Mouse (Mus musculus): Measurements from ENCODE around the gene Fbxl17. TPM values are rescaled to one million over a fixed set of nuclear protein-coding genes. Genes with fewer than 3 reads are reported as not detected.

Gene Fbxl17
- polyA plus RNA-seq, 1 experiment from 2014 or later = 6.8 TPM

DNA sequence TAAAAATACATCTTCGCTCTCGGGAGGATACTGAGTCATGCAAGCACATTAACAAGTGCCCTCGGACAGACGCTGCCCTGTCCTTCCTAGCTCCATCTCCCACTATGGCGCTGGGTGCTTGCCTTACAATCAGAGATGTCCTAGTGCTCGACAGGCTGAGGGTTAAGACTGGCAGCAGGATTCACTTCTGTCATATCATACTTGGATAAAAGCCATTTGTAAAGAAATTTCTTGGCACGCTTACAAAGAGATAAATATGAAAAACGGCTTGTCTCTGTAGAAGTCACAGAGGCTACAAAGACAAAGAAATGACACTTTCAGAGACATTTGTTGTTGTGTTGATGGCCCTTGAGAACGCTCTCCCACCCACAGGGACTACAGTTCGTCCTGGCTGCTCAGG, 412.6 kb downstream of the Fbxl17 start:
- Histone ChIP-seq H3K9me3 (ENCODE audit: control insufficient read depth, low read length) (no peaks in the 10 kb centered on the region), H3K9ac (ENCODE audit: low read length) (no peak overlapping the region), H3K27me3 (ENCODE audit: control insufficient read depth, insufficient read depth, low read length) (no peaks in the 10 kb centered on the region), H3K4me3 (ENCODE audit: low read depth, low read length) (no peak overlapping the region), H3K4me1 (ENCODE audit: control insufficient read depth, insufficient read depth, low read length) (no peaks in the 10 kb centered on the region), H3K36me3 (ENCODE audit: control insufficient read depth, insufficient read depth, low read length) (no peaks in the 10 kb centered on the region), H3K4me2 (ENCODE audit: low read depth, severe bottlenecking) (no peak overlapping the region), H3K27ac (replicated peaks; ENCODE audit: low read depth, low read length) (no peak overlapping the region)
- WGBS = 88% methylated on average over 10 of the region's 10 CpGs
- DNase-seq (ENCODE audit: low spot score) (no peak), ATAC-seq (ENCODE audit: insufficient number of reproducible peaks, low FRiP score, low TSS enrichment, low read depth) (no peak)

DNA sequence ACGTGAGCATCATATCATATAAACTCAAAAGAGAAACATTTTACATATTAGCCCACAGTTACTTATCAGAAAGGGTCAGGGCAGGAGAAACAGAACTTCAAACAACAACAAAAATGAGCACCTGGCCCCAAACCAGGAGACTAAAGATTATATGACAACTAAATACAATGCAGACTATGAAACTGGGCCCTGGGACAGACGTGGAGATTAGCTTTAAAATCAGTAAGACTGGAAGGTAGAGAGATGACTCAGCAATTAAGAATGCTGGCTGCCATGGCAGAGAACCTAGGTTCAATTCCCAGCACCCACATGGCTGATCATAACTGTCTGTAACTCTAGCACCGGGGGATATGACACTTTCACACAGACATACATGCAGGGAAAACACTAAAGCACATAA, 413.3 kb downstream of the Fbxl17 start:
- 79% methylated on average over 3 of the region's 3 CpGs for WGBS
- no peak for DNase-seq (ENCODE audit: low spot score)

DNA sequence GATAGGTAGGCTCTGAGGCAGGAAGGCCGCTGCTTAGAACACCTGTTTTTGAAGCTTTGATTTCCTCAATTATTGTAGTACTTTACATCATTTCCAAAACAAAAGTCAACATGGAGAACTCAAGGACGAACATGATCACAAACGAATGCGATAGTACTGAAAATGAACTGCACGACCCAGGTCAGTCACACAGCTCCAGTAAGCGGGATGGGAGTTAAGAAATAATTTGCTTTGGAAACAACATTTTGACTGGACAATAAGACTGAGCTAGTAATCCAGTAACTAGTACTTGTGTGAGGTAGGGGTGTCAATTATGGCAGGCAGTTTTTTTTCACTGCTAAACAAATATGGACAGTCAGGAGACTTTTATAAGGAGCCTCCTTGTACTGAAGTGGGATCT, 414.6 kb downstream of the Fbxl17 start:
- 91% methylated on average over 6 of the region's 6 CpGs for WGBS
- Histone ChIP-seq H3K4me3 (ENCODE audit: low read depth, low read length) (no peak overlapping the region), H3K36me3 (ENCODE audit: control insufficient read depth, insufficient read depth, low read length) (no peaks in the 10 kb centered on the region), H3K9ac (ENCODE audit: low read length) (no peak overlapping the region), H3K9me3 (ENCODE audit: control insufficient read depth, low read length) (no peaks in the 10 kb centered on the region), H3K4me1 (ENCODE audit: control insufficient read depth, insufficient read depth, low read length) (no peaks in the 10 kb centered on the region), H3K27me3 (ENCODE audit: control insufficient read depth, insufficient read depth, low read length) (no peaks in the 10 kb centered on the region), H3K27ac (replicated peaks; ENCODE audit: low read depth, low read length) (no peak overlapping the region), H3K4me2 (ENCODE audit: low read depth, severe bottlenecking) (no peak overlapping the region)
- ATAC-seq (ENCODE audit: insufficient number of reproducible peaks, low FRiP score, low TSS enrichment, low read depth) = no peak
- no peak for DNase-seq (ENCODE audit: low spot score)

More for the DNA sequence above, 413.3 kb downstream of the Fbxl17 start:
- Histone ChIP-seq H3K27ac (replicated peaks; ENCODE audit: low read depth, low read length) (no peak overlapping the region), H3K9ac (ENCODE audit: low read length) (no peak overlapping the region), H3K4me2 (ENCODE audit: low read depth, severe bottlenecking) (no peak overlapping the region), H3K9me3 (ENCODE audit: control insufficient read depth, low read length) (no peaks in the 10 kb centered on the region), H3K4me1 (ENCODE audit: control insufficient read depth, insufficient read depth, low read length) (no peaks in the 10 kb centered on the region), H3K27me3 (ENCODE audit: control insufficient read depth, insufficient read depth, low read length) (no peaks in the 10 kb centered on the region), H3K36me3 (ENCODE audit: control insufficient read depth, insufficient read depth, low read length) (no peaks in the 10 kb centered on the region), H3K4me3 (ENCODE audit: low read depth, low read length) (no peak overlapping the region)
- no peak for ATAC-seq (ENCODE audit: insufficient number of reproducible peaks, low FRiP score, low TSS enrichment, low read depth)

DNA sequence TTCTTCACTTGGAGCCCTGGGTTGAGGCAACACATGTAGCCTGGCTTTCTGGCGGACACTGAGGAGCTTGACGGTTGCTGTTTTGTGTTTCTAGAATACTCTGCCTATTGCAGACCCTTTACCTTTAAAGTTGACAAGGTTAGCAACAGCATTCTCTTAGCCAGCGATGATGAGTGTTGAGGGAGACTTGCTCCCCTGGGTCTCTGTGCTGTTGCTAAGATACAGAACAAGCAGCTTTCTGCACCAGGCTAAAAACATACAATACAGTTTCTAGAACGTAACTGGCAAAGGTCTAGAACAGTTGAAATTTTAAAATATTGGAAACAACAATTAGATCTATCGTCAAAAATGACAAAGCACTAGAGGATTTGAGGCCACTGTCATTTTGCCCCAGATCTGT, 420.7 kb downstream of the Fbxl17 start:
- Histone ChIP-seq H3K27ac (replicated peaks; ENCODE audit: low read depth, low read length) (no peak overlapping the region), H3K4me2 (ENCODE audit: low read depth, severe bottlenecking) (no peak overlapping the region), H3K27me3 (ENCODE audit: control insufficient read depth, insufficient read depth, low read length) (no peaks in the 10 kb centered on the region), H3K9me3 (ENCODE audit: control insufficient read depth, low read length) (no peaks in the 10 kb centered on the region), H3K4me1 (ENCODE audit: control insufficient read depth, insufficient read depth, low read length) (peaks cover 11% of the 10 kb centered on the region), H3K9ac (ENCODE audit: low read length) (no peak overlapping the region), H3K4me3 (ENCODE audit: low read depth, low read length) (no peak overlapping the region), H3K36me3 (ENCODE audit: control insufficient read depth, insufficient read depth, low read length) (no peaks in the 10 kb centered on the region)
- DNase-seq (ENCODE audit: low spot score) (no peak), ATAC-seq (ENCODE audit: insufficient number of reproducible peaks, low FRiP score, low TSS enrichment, low read depth) (no peak)
- 84% methylated on average over 5 of the region's 5 CpGs for WGBS

DNA sequence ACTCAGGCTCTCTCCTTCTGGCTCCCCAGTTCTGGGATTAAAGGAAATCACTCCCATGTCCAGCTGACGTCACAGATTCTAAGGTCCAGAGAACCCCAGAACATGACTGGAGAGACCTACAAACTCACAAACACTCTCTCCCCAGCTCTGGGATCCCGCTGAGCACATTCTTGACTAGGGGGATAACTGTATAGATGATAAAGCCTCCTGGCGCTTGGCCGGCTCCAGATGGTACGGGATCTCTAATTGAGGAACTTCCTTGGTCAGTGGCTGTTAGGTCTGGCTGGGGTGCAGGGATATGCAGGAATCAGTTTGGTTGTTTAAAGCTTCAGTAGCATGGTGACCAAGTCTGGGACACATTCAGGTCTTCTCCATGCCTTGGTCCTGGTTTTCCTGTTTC, 422.3 kb downstream of the Fbxl17 start:
- ATAC-seq (ENCODE audit: insufficient number of reproducible peaks, low FRiP score, low TSS enrichment, low read depth) (no peak), DNase-seq (ENCODE audit: low spot score) (no peak)
- Histone ChIP-seq H3K9ac (ENCODE audit: low read length) (no peak overlapping the region), H3K27me3 (ENCODE audit: control insufficient read depth, insufficient read depth, low read length) (no peaks in the 10 kb centered on the region), H3K4me1 (ENCODE audit: control insufficient read depth, insufficient read depth, low read length) (peaks cover 11% of the 10 kb centered on the region), H3K27ac (replicated peaks; ENCODE audit: low read depth, low read length) (no peak overlapping the region), H3K4me3 (ENCODE audit: low read depth, low read length) (no peak overlapping the region), H3K36me3 (ENCODE audit: control insufficient read depth, insufficient read depth, low read length) (no peaks in the 10 kb centered on the region), H3K9me3 (ENCODE audit: control insufficient read depth, low read length) (no peaks in the 10 kb centered on the region; the same call in 1 of the 2 replicates), H3K4me2 (ENCODE audit: low read depth, severe bottlenecking) (no peak overlapping the region)
- 36% methylated on average over 5 of the region's 5 CpGs for WGBS

DNA sequence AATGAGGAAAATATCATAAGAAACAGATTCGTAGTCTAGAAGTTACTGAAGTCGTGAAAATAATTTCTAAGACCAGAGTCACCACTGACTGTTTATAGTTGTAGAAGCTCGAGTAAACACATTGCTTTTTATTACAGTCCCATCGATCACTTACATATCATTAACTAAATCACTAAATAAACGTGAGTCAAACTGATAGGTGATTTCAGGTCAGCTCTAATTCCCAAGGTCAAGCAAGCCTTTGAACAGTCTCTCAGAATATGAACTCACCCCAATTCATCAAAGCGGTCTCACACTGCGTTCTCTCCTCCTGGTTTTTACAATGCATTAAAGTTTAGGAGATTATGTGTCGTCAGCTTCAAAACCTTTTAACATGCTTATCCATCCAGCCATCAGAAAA, 423.2 kb downstream of the Fbxl17 start:
- 11% methylated on average over 8 of the region's 8 CpGs for WGBS
- H3K4me2 ChIP-seq (ENCODE audit: low read depth, severe bottlenecking) = no peak overlapping the region
- no peak for ATAC-seq (ENCODE audit: insufficient number of reproducible peaks, low FRiP score, low TSS enrichment, low read depth)
- DNase-seq (ENCODE audit: low spot score) = no peak
- no peaks in the 10 kb centered on the region; the same call in 1 of the 2 replicates for H3K9me3 ChIP-seq (ENCODE audit: control insufficient read depth, low read length)
- H3K36me3 ChIP-seq (ENCODE audit: control insufficient read depth, insufficient read depth, low read length) = no peaks in the 10 kb centered on the region; the same call in 1 of the 2 replicates
- H3K4me1 ChIP-seq (ENCODE audit: control insufficient read depth, insufficient read depth, low read length) = peaks cover 11% of the 10 kb centered on the region
- H3K9ac ChIP-seq (ENCODE audit: low read length) = no peak overlapping the region
- H3K4me3 ChIP-seq (ENCODE audit: low read depth, low read length) = no peak overlapping the region
- no peak overlapping the region for H3K27ac ChIP-seq (replicated peaks; ENCODE audit: low read depth, low read length)
- no peaks in the 10 kb centered on the region for H3K27me3 ChIP-seq (ENCODE audit: control insufficient read depth, insufficient read depth, low read length)

DNA sequence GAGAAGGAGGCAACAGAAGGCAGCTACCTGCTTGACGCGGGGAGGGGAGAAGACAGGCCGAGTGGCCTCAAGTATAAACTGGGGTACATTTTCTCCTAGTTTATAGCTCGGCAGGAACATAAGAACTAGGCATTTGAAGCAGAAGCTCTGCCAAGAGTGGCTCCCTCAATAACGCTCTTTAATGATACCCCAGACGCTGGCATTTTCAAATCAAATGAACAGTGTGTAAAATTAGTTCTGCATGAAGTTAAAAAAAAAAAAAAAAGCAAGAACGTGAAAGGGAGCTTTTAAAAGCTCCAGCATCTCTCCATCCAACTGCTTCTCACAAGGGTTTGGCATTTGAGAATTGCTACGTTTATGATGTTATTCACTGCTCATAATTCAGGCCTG, 423.8 kb downstream of the Fbxl17 start:
- Histone ChIP-seq H3K4me3 (ENCODE audit: low read depth, low read length) (no peak overlapping the region), H3K27me3 (ENCODE audit: control insufficient read depth, insufficient read depth, low read length) (no peaks in the 10 kb centered on the region), H3K9ac (ENCODE audit: low read length) (no peak overlapping the region), H3K36me3 (ENCODE audit: control insufficient read depth, insufficient read depth, low read length) (no peaks in the 10 kb centered on the region; the same call in 1 of the 2 replicates), H3K9me3 (ENCODE audit: control insufficient read depth, low read length) (no peaks in the 10 kb centered on the region; the same call in 1 of the 2 replicates), H3K27ac (replicated peaks; ENCODE audit: low read depth, low read length) (no peak overlapping the region), H3K4me2 (ENCODE audit: low read depth, severe bottlenecking) (no peak overlapping the region), H3K4me1 (ENCODE audit: control insufficient read depth, insufficient read depth, low read length) (peaks cover 11% of the 10 kb centered on the region)
- DNase-seq (ENCODE audit: low spot score) (no peak), ATAC-seq (ENCODE audit: insufficient number of reproducible peaks, low FRiP score, low TSS enrichment, low read depth) (no peak)
- WGBS = 27% methylated on average over 8 of the region's 8 CpGs

DNA sequence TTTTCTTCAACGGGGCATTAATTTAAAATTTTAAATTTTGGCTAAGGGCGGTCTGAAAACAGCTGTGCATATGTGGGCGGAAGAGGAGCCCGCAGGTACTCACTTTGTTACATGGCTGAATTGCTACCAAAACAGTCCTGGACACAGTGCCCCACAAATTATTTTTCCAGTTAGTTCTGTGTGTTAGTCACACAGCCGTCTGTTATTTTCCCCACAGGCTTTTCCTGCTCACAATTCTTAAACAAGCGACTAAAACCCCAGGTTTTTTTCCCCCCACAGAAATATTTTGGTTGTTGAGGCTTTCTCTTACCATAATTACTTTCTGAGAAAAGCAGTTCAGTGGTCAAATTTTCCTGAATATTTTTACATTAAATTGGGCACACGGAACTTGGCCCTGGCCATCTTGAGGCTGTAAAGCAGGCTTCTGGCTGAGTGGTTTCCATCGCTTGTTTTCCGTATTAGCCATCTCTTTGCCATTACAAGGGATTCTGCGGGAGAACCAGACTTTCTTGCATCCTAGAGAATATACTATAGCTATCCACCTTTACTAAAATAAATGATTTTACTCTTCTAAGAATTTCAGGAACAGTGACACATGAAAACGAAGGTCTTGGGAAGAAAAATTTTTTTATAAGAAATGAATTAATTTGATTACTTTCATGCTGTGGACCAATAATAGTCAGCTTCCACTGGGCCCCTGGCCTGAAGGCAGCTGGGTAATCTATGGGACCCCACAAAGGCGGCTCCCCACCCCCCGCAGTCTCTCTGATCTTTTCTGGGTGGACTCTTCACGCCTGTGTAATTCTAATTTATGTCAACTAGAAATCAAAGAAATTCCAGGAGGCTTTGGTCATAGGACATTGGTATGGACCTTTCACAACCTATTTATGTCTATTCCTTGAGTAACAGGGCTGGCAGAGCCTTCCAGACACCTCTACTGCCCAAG, 424.5 kb downstream of the Fbxl17 start:
- no peak overlapping the region for H3K27ac ChIP-seq (replicated peaks; ENCODE audit: low read depth, low read length)
- H3K4me3 ChIP-seq (ENCODE audit: low read depth, low read length) = no peak overlapping the region
- ATAC-seq (ENCODE audit: insufficient number of reproducible peaks, low FRiP score, low TSS enrichment, low read depth) = no peak
- peaks cover 11% of the 10 kb centered on the region for H3K4me1 ChIP-seq (ENCODE audit: control insufficient read depth, insufficient read depth, low read length)
- no peak overlapping the region for H3K4me2 ChIP-seq (ENCODE audit: low read depth, severe bottlenecking)
- 65% methylated on average over 14 of the region's 14 CpGs for WGBS
- H3K36me3 ChIP-seq (ENCODE audit: control insufficient read depth, insufficient read depth, low read length) = no peaks in the 10 kb centered on the region; the same call in 1 of the 2 replicates
- no peak for DNase-seq (ENCODE audit: low spot score)
- H3K9me3 ChIP-seq (ENCODE audit: control insufficient read depth, low read length) = no peaks in the 10 kb centered on the region; the same call in 1 of the 2 replicates
- no peaks in the 10 kb centered on the region for H3K27me3 ChIP-seq (ENCODE audit: control insufficient read depth, insufficient read depth, low read length)
- no peak overlapping the region for H3K9ac ChIP-seq (ENCODE audit: low read length)

Data from limb, embryonic 11.5 days (tissue).